30 mouse cellular contexts compared by ENCODE assay signal in genomic region chr6:138041865-138042264, GRCm38 (mm10). TPM values are rescaled to one million over a fixed set of nuclear protein-coding genes. Genes with fewer than 3 reads are reported as not detected.
A peak's percentile ranks its signal among the peaks of the same experiment; 100 is the strongest.
DNase-seq lines count a peak whose midpoint lies in the region; ATAC-seq and TF ChIP-seq lines count a peak whose summit lies in the region.
"Had no signal": no experiment of that assay in that cellular context is flagged by ENCODE, and none has a peak within 500 bp of the region (broad histone marks: within the 10 kb centered on the region; RNA-seq: fewer than 3 reads in every experiment).

No protein-coding gene starts in this region.

- H3K27me3 ChIP-seq in midbrain, embryonic 11.5 days (ENCODE audit: control insufficient read depth, insufficient read depth, low read length), result no peaks in the 10 kb centered on the region
- H3K27me3 ChIP-seq in midbrain, postnatal 0 days (ENCODE audit: insufficient read depth, low read length), result no peaks in the 10 kb centered on the region
- no peaks in the 10 kb centered on the region for H3K27me3 ChIP-seq in liver, embryonic 11.5 days (replicated peaks; ENCODE audit: control insufficient read depth, insufficient read depth, low read length)
- H3K27me3 ChIP-seq: CH12.LX; embryonic facial prominence, embryonic 13.5 days; embryonic facial prominence, embryonic 15.5 days; forebrain, embryonic 12.5 days; Patski had no signal

- no peak overlapping the region for H3K4me3 ChIP-seq in midbrain, embryonic 11.5 days (ENCODE audit: low read depth, low read length)
- no peak overlapping the region for H3K4me3 ChIP-seq in midbrain, postnatal 0 days (ENCODE audit: low read depth, low read length)
- H3K4me3 ChIP-seq in liver, embryonic 11.5 days (ENCODE audit: low read depth, low read length), result no peak overlapping the region
- H3K4me3 ChIP-seq: embryonic facial prominence, embryonic 13.5 days; embryonic facial prominence, embryonic 15.5 days; erythroblast, embryonic 14.5 days; forebrain, embryonic 10.5 days; forebrain, embryonic 12.5 days had no signal

- no peak overlapping the region for H3K27ac ChIP-seq in midbrain, embryonic 11.5 days (ENCODE audit: low read depth, low read length)
- no peak overlapping the region for H3K27ac ChIP-seq in midbrain, postnatal 0 days (ENCODE audit: low read depth, low read length)
- H3K27ac ChIP-seq in liver, embryonic 11.5 days (ENCODE audit: low read depth, low read length), result no peak overlapping the region
- H3K27ac ChIP-seq: embryonic facial prominence, embryonic 13.5 days; embryonic facial prominence, embryonic 15.5 days; forebrain, embryonic 10.5 days; forebrain, embryonic 12.5 days had no signal

- no peak for TF ChIP-seq CTCF in midbrain, postnatal 0 days (IDR thresholded peaks at IDR 0.05)

- H3K9ac ChIP-seq in midbrain, embryonic 11.5 days (ENCODE audit: low read length), result no peak overlapping the region
- H3K9ac ChIP-seq in midbrain, postnatal 0 days (replicated peaks; ENCODE audit: low read length, poor library complexity, severe bottlenecking), result no peak overlapping the region
- H3K9ac ChIP-seq in liver, embryonic 11.5 days (ENCODE audit: low read depth, low read length), result no peak overlapping the region
- H3K9ac ChIP-seq: embryonic facial prominence, embryonic 13.5 days; embryonic facial prominence, embryonic 15.5 days; forebrain, embryonic 12.5 days had no signal

- H3K4me1 ChIP-seq in midbrain, embryonic 11.5 days (ENCODE audit: control insufficient read depth, insufficient read depth, low read length), result no peaks in the 10 kb centered on the region
- no peaks in the 10 kb centered on the region for H3K4me1 ChIP-seq in midbrain, postnatal 0 days (ENCODE audit: insufficient read depth, low read length)
- no peaks in the 10 kb centered on the region for H3K4me1 ChIP-seq in liver, embryonic 11.5 days (replicated peaks; ENCODE audit: control insufficient read depth, insufficient read depth, low read length)
- H3K4me1 ChIP-seq: embryonic facial prominence, embryonic 13.5 days; embryonic facial prominence, embryonic 15.5 days; forebrain, embryonic 10.5 days; forebrain, embryonic 12.5 days had no signal

- ATAC-seq in midbrain, embryonic 11.5 days (ENCODE audit: low FRiP score), result no peak
- ATAC-seq in midbrain, postnatal 0 days (ENCODE audit: low FRiP score), result no peak
- peak; percentile 65; the same call in 1 of the 2 replicates for ATAC-seq in common myeloid progenitor, adult 5-6 weeks (replicated peaks; ENCODE audit: low read depth, poor library complexity, severe bottlenecking)
- peak; percentile 37 to 49; a peak in 2 of 4 replicates for ATAC-seq in hematopoietic stem cell, adult 5-6 weeks (replicated peaks in 1 of 2; ENCODE audit: insufficient read depth in 1 of 2, low FRiP score in 2 of 2, low TSS enrichment in 1 of 2, low read depth in 1 of 2, poor library complexity in 2 of 2, severe bottlenecking in 2 of 2)
- ATAC-seq in liver, embryonic 11.5 days (replicated peaks; ENCODE audit: low FRiP score), result no peak
- ATAC-seq: activated CD4-positive, CD25-positive, alpha-beta regulatory T cell, adult 4 months; CD4-positive, CD25-positive, alpha-beta regulatory T cell, adult 4 months; forebrain, embryonic 14.5 days; forebrain, embryonic 16.5 days; Patski had no signal

- H3K36me3 ChIP-seq in midbrain, embryonic 11.5 days (ENCODE audit: control insufficient read depth, insufficient read depth, low read length), result no peaks in the 10 kb centered on the region
- H3K36me3 ChIP-seq in midbrain, postnatal 0 days (ENCODE audit: insufficient read depth, low read length), result no peaks in the 10 kb centered on the region
- H3K36me3 ChIP-seq in liver, embryonic 11.5 days (ENCODE audit: control insufficient read depth, insufficient read depth, low read length), result no peaks in the 10 kb centered on the region
- H3K36me3 ChIP-seq: embryonic facial prominence, embryonic 13.5 days; embryonic facial prominence, embryonic 15.5 days; forebrain, embryonic 10.5 days; forebrain, embryonic 12.5 days; G1E had no signal

- H3K4me2 ChIP-seq in midbrain, embryonic 11.5 days, result no peak overlapping the region
- H3K4me2 ChIP-seq in midbrain, postnatal 0 days (ENCODE audit: low read depth, low read length, poor library complexity, severe bottlenecking), result no peak overlapping the region
- no peak overlapping the region for H3K4me2 ChIP-seq in liver, embryonic 11.5 days
- H3K4me2 ChIP-seq: embryonic facial prominence, embryonic 13.5 days; embryonic facial prominence, embryonic 15.5 days; forebrain, embryonic 12.5 days had no signal

- no peaks in the 10 kb centered on the region; the same call in 1 of the 2 replicates for H3K9me3 ChIP-seq in midbrain, embryonic 11.5 days (ENCODE audit: control insufficient read depth, low read length)
- H3K9me3 ChIP-seq in midbrain, postnatal 0 days (ENCODE audit: low read length), result no peaks in the 10 kb centered on the region
- peaks cover 4% of the 10 kb centered on the region; the same call in 1 of the 2 replicates for H3K9me3 ChIP-seq in liver, embryonic 11.5 days (ENCODE audit: control insufficient read depth, low read length)
- H3K9me3 ChIP-seq: embryonic facial prominence, embryonic 13.5 days; embryonic facial prominence, embryonic 15.5 days; forebrain, embryonic 12.5 days had no signal

- 97% methylated on average over 4 of the region's 4 CpGs for WGBS in midbrain, embryonic 11.5 days
- 94% methylated on average over 4 of the region's 4 CpGs for WGBS in midbrain, postnatal 0 days
- 69% methylated on average over 4 of the region's 4 CpGs for WGBS in liver, embryonic 11.5 days

- peak; percentile 17 for DNase-seq in midbrain, embryonic 11.5 days (ENCODE audit: low spot score, missing footprints)
- DNase-seq in midbrain, postnatal 0 days (ENCODE audit: low spot score), result no peak
- DNase-seq in liver, embryonic 11.5 days (ENCODE audit: low spot score), result no peak
- DNase-seq in layer of hippocampus, postnatal 14 days (ENCODE audit: low spot score in 2 of 2), result no peak
- DNase-seq in c-Kit-positive CD71-positive TER-119-positive erythroid progenitor cells, embryonic 14.5 days (ENCODE audit: low spot score), result no peak
- DNase-seq: adrenal gland, postnatal 10 days; adrenal gland, postnatal 25 days; B cell, adult 2 months; cerebellum, adult 11-12 months; cerebellum, adult 2 months; cerebellum, adult 9-10 months; cerebellum, postnatal 10 days; cerebellum, postnatal 25 days; embryo, embryonic 11 days had no signal

RNA-seq across cellular contexts. Expression of gene Slc15a5, which starts 37.9 kb away (rescaled TPM):
- polyA plus RNA-seq in midbrain, embryonic 11.5 days (2014; fragmentation: Nextera tagmentation; extraction: Ambion mirVana), result not detected in 2 replicates
- 0.11 and 0.28 TPM in 2 replicates for total RNA-seq in midbrain, postnatal 0 days (2014; rRNA removed)
- 0.11 and 0.96 TPM in 2 replicates for polyA plus RNA-seq in midbrain, postnatal 0 days (2015; fragmentation: Nextera tagmentation; extraction: Ambion mirVana)
- not detected in 2 replicates for total RNA-seq in common myeloid progenitor, adult 5-6 weeks (2017)
- not detected in 2 replicates for total RNA-seq in hematopoietic stem cell, adult 5-6 weeks (2017)
- not detected in 2 replicates for polyA plus RNA-seq in liver, embryonic 11.5 days (2014; fragmentation: Nextera tagmentation; extraction: Ambion mirVana)
- total RNA-seq in layer of hippocampus, postnatal 14 days (2021), result under 1 TPM in 1 of 2 experiments, not detected in 1; 0.79 TPM
- total RNA-seq: adrenal gland, postnatal 10 days; CH12.LX had no signal
- polyA plus RNA-seq: activated CD4-positive, CD25-positive, alpha-beta regulatory T cell, adult 4 months; brain, embryonic 14.5 days; CD4-positive, CD25-positive, alpha-beta regulatory T cell, adult 4 months; cerebellum, adult 2 months; embryonic facial prominence, embryonic 11.5 days; embryonic facial prominence, embryonic 13.5 days; erythroblast, embryonic 14.5 days; forebrain, embryonic 10.5 days; forebrain, embryonic 12.5 days; forebrain, embryonic 14.5 days; G1E; Patski had no signal

Comparison
In these comparisons a context has a peak if more than half of its experiments do, and no peak if none do; other contexts are left out.
1. ATAC-seq: peak in common myeloid progenitor, adult 5-6 weeks (single experiment) and hematopoietic stem cell, adult 5-6 weeks (2 of 2); none in midbrain, embryonic 11.5 days (single experiment), midbrain, postnatal 0 days (single experiment) and liver, embryonic 11.5 days (single experiment).